Mouse (Mus musculus): ENCODE results near the gene Gm43552. TPM values are rescaled to one million over a fixed set of nuclear protein-coding genes. Genes with fewer than 3 reads are reported as not detected.
A peak's percentile ranks its signal among the peaks of the same experiment; 100 is the strongest.
"Not testable (repeated sequence)": the region's sequence is repeated elsewhere in the genome, so short reads cannot be mapped to it uniquely, and the experiment has no call there.

The Gm43552 gene
- not detected for total RNA-seq (2018; cell fraction: chromatin; rRNA removed)
- total RNA-seq (2018; cell fraction: cytosol; rRNA removed): not detected
- total RNA-seq (2018; cell fraction: nucleus; rRNA removed): not detected
- not detected in 3 replicates for polyA plus RNA-seq (2018)

DNA sequence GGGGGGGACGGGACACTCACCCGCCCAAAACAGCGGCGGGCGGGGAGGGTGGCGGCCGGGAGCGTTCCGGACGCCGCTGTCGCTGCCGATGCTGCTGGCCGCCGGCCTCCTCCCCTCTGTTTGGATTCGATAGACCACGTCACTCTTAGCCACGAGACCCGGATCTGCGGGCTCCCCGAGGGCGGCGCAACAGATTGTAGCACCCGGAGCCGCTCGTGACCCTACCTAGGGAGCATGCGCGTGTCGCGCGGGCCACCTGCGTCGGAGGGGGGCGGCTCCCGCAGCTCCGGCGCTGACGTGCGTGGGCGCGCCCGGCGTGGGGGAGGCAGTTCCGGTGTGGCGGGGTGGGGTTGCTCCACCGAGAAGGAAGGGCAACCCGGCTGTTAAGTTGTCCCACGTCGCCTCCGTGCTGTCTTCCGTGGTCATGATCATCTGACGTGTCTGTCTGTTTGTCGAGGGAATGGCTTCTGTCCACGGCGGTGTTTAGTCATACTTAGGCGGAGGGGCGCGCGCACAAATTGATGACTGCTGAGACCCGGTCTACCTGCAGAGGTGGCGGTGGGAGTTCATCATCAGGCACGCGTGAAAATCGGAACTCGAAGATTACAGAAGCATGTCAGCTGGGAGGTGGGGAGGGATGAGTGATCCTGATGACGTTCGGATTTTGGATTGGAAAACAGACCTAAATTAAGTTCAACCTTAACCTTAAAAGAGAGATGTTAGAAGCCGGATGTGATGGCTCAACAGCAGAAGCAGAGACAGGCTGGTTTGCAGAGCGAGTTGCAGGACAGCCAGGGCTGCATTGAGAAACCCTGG lies at the start of gene Gm43552:
Gene Gm43552, minus strand, starts transcription at position 118 of the 816 bp plus-strand sequence.
- peak within 1 kb of the TSS; percentile 86 for H3K27ac ChIP-seq
- no peaks in the 10 kb centered on the region for H3K36me3 ChIP-seq (ENCODE audit: inconsistent target)
- peak within 1 kb of the TSS; percentile 89 for H3K4me3 ChIP-seq (ENCODE audit: inconsistent target)
- peaks cover 40% of the 10 kb centered on the region for H3K79me2 ChIP-seq (ENCODE audit: inconsistent target)
- WGBS (ENCODE audit: missing documents): 1% methylated on average over 54 of the region's 69 CpGs

DNA sequence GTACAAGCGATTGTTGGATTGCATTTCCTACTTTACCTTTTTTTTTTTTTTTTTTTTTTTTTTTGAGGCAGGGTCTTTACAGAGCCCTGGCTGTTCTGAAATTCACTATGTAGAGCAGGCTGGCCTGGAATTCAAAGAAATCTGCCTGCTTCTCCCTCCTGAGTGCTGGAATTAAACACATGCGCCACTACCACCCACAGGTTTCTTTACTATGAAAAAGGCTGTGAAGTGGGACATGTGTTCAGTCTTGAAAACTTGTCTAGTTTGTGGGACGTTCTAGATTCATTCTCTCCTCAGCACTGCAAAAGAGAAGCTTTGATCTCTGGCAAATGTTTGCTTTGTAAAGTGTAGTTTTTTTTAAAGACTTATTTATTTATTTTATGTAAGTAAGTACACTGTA lies 49.3 kb upstream of the Gm43552 start:
- no peak overlapping the region for H3K27ac ChIP-seq
- no peak overlapping the region for H3K4me3 ChIP-seq (ENCODE audit: inconsistent target)
- 93% methylated on average over 3 of the region's 3 CpGs for WGBS (ENCODE audit: missing documents)
- peaks cover 92% of the 10 kb centered on the region for H3K79me2 ChIP-seq (ENCODE audit: inconsistent target)
- H3K36me3 ChIP-seq (ENCODE audit: inconsistent target): no peaks in the 10 kb centered on the region

DNA sequence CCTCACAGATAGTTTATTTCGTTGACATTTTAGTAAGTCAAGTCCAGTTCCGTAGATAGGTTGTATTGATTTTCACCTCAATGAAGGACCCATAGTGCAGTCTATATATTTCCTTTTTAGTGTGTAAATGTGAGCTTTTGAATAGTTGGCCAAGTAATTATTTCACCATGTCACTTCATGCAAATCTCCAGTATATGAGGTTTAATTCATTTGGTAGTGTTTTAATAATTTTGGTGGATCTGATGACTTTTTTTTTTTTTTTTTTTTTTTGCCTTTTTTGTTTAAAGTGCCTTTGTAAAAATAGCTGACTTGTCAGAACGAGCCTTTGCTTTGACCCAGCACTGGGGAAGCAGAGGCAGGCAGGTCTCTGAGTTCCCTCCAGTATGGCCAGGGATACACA lies 47.2 kb upstream of the Gm43552 start:
- WGBS (ENCODE audit: missing documents): 93% methylated on average over 3 of the region's 3 CpGs
- H3K27ac ChIP-seq: no peak overlapping the region
- H3K36me3 ChIP-seq (ENCODE audit: inconsistent target): no peaks in the 10 kb centered on the region
- H3K79me2 ChIP-seq (ENCODE audit: inconsistent target): peaks cover 71% of the 10 kb centered on the region
- no peak overlapping the region for H3K4me3 ChIP-seq (ENCODE audit: inconsistent target)

DNA sequence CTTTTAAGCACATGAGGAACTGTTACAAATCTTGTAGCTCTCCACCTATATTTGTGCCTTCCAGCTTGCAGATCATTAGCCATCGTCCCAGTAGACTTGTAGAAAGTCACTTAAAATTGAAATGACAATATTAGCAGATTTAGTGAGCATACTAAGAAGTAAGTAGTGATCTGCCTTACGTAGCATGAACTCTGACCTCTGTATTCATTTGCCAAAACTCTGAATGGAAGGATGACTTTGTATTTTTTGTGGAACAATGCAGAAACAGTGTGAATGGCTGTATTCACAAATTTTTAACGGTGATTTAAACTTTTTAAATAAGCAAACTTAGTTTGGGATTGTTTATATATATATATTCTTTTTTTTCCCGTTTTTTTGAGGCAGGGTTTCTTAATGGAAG lies 46.2 kb upstream of the Gm43552 start:
- Histone ChIP-seq H3K27ac (0 out of 2 replicates have a peak overlapping the region, but pooled peaks have one; percentile 77), H3K4me3 (ENCODE audit: inconsistent target) (peak overlapping the region; percentile 89), H3K79me2 (ENCODE audit: inconsistent target) (peaks cover 62% of the 10 kb centered on the region), H3K36me3 (ENCODE audit: inconsistent target) (no peaks in the 10 kb centered on the region)
- 21% methylated on average over 4 of the region's 4 CpGs for WGBS (ENCODE audit: missing documents)

DNA sequence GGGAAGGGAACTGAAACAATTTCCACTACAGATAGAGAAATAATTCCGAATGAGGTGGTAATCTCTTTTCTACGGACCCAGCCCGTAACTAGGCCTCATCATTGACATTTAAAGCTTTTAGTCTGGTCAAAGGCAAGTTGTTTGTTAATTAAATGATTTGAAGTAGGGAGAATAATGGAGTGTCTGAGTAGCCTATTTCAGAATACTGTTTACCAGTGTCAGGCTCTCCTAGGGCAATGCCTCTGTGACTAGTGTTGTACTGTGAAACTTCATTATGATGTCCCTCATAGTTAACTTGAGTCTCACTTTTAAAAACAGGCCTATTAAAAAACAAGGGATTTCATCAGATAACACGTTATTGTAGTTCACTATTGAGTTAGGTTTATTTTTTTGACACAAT lies 45.5 kb upstream of the Gm43552 start:
- 0% methylated on average over 4 of the region's 4 CpGs for WGBS (ENCODE audit: missing documents)
- H3K36me3 ChIP-seq (ENCODE audit: inconsistent target): no peaks in the 10 kb centered on the region
- H3K79me2 ChIP-seq (ENCODE audit: inconsistent target): peaks cover 55% of the 10 kb centered on the region
- H3K27ac ChIP-seq: peak overlapping the region; percentile 77
- H3K4me3 ChIP-seq (ENCODE audit: inconsistent target): peak overlapping the region; percentile 89

DNA sequence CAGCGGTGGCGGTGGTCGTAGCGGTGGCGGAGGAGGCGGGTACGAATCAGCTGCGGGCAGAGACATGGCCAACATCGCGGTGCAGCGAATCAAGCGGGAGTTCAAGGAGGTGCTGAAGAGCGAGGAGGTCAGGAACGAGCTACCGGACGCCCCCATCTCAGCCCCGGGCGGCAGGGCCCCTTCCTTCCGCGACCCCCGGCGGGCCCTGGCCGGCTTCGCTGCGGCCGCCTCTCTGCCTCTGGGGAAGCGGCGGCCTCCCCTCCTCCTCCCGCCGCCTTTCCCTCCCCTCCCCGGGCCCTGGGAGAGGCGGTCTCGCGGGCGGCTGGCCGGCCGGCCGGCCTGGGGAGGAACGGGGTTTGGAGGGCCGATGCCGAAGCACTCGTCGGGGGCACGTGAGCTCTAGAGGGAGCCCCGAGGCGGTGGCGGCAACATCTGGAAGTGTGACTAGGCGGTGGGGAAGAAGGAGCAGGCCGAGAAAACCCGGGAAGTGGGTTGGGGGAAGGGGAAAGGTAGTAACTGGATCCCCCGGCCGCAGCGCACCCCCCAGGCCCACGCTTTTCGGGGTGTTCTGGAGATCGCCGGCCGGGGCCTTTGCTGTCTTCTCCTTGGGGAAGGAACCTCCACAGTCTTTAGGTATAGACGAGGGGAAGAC lies 44.9 kb upstream of the Gm43552 start:
- H3K36me3 ChIP-seq (ENCODE audit: inconsistent target): no peaks in the 10 kb centered on the region
- peak overlapping the region; percentile 89 for H3K4me3 ChIP-seq (ENCODE audit: inconsistent target)
- WGBS (ENCODE audit: missing documents): 2% methylated on average over 55 of the region's 59 CpGs
- H3K79me2 ChIP-seq (ENCODE audit: inconsistent target): peaks cover 49% of the 10 kb centered on the region
- peak overlapping the region; percentile 77 for H3K27ac ChIP-seq

DNA sequence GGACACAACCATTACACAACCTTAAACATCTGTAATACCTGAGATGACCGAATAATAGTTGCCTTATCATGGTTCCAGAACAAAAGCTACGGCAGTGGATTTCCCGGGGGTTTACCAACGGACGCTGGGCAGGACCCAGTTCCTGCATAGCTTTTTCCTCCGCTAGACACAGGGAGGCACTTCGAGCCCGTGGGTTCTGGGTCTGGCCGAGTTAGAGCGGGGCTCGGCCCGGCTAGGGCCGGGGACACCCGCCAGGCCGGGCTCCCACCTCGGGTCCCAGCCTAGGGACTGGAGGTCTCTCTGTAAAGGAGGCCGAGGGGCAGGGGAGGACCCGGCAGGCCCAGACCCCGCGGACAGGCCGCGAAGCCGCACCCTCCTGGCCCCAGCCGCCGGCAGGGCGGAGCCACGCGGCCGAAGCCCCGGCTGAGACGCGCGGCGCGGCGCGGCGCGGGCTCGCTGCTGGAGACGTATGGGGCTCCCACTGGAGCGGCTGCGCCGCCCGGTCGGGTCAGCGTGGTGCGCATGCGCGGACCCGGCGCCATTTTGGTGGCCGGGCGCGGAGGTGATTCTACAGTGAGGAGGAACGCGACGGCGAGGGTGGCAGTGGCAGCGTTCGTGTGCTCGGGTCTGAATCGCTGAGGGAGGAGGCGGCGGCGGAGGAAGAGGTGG lies 44.3 kb upstream of the Gm43552 start, which contains the start of the genes Smim14 and Ube2k:
Gene Smim14, minus strand, starts transcription at position 434 of the 669 bp plus-strand sequence.
Gene Ube2k, plus strand, starts transcription at position 483 of the 669 bp plus-strand sequence.
- Histone ChIP-seq H3K4me3 (ENCODE audit: inconsistent target) (peak within 1 kb of the TSS; percentile 89), H3K27ac (peak within 1 kb of the TSS; percentile 77), H3K79me2 (ENCODE audit: inconsistent target) (peaks cover 42% of the 10 kb centered on the region), H3K36me3 (ENCODE audit: inconsistent target) (no peaks in the 10 kb centered on the region)
- under 1% methylated on average over 65 of the region's 66 CpGs for WGBS (ENCODE audit: missing documents)

DNA sequence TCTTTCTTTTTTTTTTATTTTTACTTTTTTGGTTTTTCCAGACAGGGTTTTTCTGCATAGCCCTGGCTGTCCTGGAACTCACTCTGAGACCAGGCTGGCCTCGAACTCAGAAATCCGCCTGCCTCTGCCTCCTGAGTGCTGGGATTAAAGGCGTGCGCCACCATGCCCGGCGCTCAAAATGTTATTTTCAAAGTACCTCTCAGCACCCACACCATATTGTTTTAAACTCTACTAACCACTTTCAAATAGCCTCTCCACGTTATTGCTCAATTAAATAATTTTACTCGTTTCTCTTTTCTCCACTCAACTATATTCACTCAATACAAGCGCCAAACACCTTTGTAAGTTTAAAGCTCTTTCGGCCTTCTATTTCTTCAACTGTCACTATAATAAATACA lies 43.4 kb upstream of the Gm43552 start:
- 60% methylated on average over 10 of the region's 10 CpGs for WGBS (ENCODE audit: missing documents)
- H3K4me3 ChIP-seq (ENCODE audit: inconsistent target): peak overlapping the region; percentile 45
- H3K79me2 ChIP-seq (ENCODE audit: inconsistent target): peaks cover 34% of the 10 kb centered on the region
- peak overlapping the region; percentile 39 for H3K27ac ChIP-seq
- H3K36me3 ChIP-seq (ENCODE audit: inconsistent target): not testable (repeated sequence)

DNA sequence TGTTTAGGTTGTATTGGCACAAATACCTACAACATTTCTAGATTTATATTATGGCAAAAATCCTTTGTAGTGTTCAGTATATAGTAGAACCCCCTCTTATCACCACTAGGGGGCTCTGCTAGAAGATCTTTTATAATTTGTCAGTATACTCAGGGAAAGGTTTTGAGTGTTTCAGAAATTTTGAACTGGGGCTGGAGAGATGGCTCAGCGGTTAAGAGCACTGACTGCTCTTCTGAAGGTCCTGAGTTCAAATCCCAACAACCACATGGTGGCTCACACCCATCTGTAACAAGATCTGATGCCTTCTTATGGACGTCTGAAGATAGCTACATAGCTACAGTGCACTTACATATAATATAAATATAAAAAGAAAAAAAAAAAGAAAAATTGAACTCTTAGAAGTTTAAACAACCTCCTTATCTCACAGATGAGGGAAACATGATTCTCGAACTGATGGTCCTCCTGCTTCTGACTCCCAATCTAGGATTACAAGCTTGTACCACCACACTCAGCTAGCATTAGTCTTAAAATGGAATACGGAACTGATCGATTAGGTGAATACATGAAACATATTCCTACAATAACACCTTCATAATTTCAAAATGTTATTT lies 42.9 kb upstream of the Gm43552 start:
- WGBS (ENCODE audit: missing documents): 59% methylated on average over 5 of the region's 5 CpGs
- Histone ChIP-seq H3K4me3 (ENCODE audit: inconsistent target) (peak overlapping the region; percentile 45; the same call in 1 of the 2 replicates), H3K27ac (no peak overlapping the region), H3K36me3 (ENCODE audit: inconsistent target) (no peaks in the 10 kb centered on the region), H3K79me2 (ENCODE audit: inconsistent target) (peaks cover 29% of the 10 kb centered on the region)

DNA sequence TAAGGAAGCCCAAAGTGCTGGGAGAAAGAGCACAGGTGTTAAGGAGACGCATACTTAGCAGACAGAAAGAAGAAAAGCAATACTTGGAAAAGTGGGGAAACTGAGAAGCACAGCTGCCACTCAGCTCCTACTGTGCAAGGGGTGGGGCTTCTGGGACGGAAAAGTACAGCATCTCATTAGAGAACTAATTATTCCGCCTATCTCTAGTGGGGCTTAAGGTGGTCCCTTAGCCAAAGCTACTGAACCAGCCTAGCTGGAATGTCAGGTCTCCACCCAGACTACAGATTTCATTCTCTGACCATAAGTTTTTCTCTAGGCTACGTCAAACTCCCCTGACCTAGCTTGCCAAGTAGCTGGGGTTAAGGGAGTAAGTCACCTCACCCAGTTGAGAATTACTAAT lies 41.9 kb upstream of the Gm43552 start:
- WGBS (ENCODE audit: missing documents): 93% methylated on average over 4 of the region's 4 CpGs
- Histone ChIP-seq H3K79me2 (ENCODE audit: inconsistent target) (peaks cover 19% of the 10 kb centered on the region), H3K36me3 (ENCODE audit: inconsistent target) (no peaks in the 10 kb centered on the region), H3K27ac (no peak overlapping the region), H3K4me3 (ENCODE audit: inconsistent target) (no peak overlapping the region)

DNA sequence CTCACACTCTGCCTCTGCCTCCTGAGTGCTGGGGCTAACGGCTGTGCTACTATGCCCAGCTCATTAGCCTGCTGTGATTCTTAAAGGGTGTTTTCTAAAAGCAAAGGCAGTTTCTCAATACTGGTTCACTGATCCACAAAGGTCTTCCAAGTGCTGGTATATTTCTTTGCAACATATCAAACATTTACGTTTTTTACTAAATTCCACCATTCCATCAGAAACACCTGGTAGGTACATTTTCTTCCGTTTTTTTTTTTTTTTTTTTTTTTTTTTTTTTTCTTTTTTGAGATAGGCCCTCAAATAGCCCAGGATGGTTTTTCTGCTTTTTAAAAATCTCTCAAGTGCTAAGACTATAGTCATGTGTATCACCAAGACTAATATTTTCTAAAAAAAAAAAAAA lies 38.6 kb upstream of the Gm43552 start:
- Histone ChIP-seq H3K27ac (no peak overlapping the region), H3K79me2 (ENCODE audit: inconsistent target) (no peaks in the 10 kb centered on the region), H3K36me3 (ENCODE audit: inconsistent target) (no peaks in the 10 kb centered on the region), H3K4me3 (ENCODE audit: inconsistent target) (no peak overlapping the region)
- 92% methylated on average over 3 of the region's 3 CpGs for WGBS (ENCODE audit: missing documents)

DNA sequence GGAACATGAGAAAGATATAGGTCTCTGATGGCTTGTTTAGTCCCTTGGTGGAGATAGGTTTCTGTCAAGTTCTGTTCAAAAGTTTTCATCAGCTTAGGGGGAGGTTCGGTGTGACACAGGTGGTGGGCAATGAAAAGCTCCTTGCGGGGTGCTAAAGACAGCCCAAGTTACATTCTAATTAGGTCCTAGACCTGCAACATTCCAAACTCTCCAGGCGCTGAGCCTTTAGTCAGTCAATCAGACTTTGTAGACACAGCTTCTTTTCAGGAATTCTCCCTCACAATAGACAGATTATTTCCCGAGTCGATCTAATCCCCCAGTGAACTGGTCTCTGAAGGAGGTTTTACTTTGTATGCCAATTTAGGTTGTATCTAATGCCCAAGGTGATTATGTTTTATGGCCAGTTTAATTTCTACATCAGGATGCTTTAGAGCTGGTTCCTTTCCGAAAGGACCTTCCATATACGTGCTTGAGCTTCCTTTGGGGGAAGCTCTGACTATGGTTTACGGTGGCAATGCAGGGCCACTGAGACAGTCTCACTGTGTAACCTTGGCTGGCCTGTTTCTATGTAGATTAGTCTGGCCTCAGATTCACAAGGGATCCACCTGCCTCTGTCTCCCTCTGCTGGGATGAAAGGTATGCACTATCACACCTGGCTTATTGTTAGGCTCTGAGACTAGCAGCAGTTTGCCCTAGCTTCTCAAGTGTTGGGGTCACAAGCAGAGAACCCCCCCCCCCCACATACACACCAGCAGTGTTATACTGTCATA lies 33.2 kb upstream of the Gm43552 start:
- no peak overlapping the region for H3K27ac ChIP-seq
- WGBS (ENCODE audit: missing documents): 88% methylated on average over 8 of the region's 8 CpGs
- no peaks in the 10 kb centered on the region for H3K79me2 ChIP-seq (ENCODE audit: inconsistent target)
- no peak overlapping the region for H3K4me3 ChIP-seq (ENCODE audit: inconsistent target)
- H3K36me3 ChIP-seq (ENCODE audit: inconsistent target): no peaks in the 10 kb centered on the region

DNA sequence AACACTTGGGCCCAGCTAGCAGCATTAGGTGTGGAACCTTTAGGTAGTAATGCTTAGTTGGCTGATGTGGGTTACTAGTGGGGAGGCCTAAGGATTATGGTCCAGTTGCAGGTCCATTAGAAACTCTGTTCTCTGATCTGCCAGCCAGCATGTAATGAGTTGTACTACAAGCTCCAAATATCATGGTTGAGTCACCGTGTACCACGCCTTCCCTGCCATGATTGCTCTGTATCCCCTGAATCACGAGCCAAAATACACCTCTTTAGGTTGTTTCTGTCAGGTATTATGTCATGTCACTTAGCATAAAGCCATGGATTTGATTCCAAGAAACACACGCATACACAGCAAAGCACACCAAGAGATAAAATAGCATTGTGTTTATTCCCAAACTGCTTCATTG lies 32.2 kb upstream of the Gm43552 start:
- H3K4me3 ChIP-seq (ENCODE audit: inconsistent target): no peak overlapping the region
- no peak overlapping the region for H3K27ac ChIP-seq
- WGBS (ENCODE audit: missing documents): 92% methylated on average over 4 of the region's 4 CpGs
- no peaks in the 10 kb centered on the region for H3K36me3 ChIP-seq (ENCODE audit: inconsistent target)
- no peaks in the 10 kb centered on the region for H3K79me2 ChIP-seq (ENCODE audit: inconsistent target)

DNA sequence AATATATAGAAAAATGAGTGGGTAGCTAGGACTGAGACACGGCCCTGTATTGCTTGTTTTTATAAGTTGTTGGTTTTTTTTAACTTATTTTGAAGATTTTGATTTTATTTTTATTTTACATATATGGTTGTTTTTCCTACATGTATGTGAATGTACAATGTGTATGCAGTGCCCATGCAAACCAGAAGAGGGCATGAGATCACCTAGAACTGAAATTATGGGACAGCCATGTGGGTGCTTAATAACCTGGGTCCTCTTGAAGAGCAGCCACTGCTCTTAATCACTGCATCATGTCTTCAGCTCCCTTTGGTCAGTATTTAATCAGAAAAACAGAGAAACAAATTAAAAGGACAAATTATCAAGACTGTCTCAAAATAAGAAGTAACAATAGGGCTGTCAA lies 29.2 kb upstream of the Gm43552 start:
- no peaks in the 10 kb centered on the region for H3K79me2 ChIP-seq (ENCODE audit: inconsistent target)
- 100% methylated on average over 1 of the region's 1 CpGs for WGBS (ENCODE audit: missing documents)
- H3K4me3 ChIP-seq (ENCODE audit: inconsistent target): no peak overlapping the region
- H3K27ac ChIP-seq: no peak overlapping the region
- H3K36me3 ChIP-seq (ENCODE audit: inconsistent target): no peaks in the 10 kb centered on the region

All from macrophage (primary cell).